Mouse (Mus musculus): ENCODE data around the gene Gucd1.
"Not testable (repeated sequence)": the region's sequence is repeated elsewhere in the genome, so short reads cannot be mapped to it uniquely, and the experiment has no call there.

Gene Gucd1

DNA sequence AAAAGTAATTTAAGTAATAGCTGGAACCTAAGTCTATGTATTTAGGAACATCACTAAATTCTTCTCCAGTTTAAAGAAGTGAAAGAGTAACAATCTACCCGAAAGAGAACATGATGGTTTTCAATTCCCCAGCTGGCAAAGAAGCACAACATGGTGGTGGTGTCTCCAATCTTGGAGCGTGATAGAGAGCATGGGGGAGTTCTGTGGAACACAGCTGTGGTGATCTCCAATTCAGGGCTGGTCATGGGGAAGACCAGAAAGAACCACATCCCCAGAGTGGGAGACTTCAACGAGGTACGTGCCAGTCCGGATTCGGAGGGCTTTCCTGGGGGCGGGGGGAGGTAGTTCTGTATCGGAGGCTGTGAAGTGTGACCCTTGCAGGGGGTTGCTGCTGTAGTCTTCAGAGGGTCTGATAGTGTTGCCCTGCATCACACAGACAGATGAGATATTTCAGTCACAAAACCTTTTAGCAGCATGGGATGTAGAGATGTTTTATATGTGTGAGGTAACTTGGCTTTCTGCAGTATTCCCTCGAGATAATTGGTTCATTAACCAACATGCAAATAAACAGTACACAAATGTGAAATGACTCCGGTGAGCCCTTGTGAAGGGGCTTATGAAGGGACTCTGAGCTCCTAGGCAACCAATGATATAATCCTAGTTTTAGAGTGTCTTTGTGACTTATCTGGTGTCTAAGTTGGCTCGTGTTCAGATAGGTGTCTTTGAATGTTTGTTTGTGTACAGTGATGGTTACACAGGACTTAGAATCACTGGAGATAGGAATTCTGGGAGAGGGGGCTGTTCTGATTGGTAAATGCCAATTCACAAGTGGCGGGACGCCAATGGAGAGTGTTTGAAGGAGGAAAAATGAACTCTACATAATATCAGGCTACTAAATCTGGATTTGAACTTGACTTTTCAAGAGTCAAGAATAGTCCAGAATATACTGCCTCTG, 89.4 kb downstream of the Gucd1 start:
- no peak for DNase-seq

DNA sequence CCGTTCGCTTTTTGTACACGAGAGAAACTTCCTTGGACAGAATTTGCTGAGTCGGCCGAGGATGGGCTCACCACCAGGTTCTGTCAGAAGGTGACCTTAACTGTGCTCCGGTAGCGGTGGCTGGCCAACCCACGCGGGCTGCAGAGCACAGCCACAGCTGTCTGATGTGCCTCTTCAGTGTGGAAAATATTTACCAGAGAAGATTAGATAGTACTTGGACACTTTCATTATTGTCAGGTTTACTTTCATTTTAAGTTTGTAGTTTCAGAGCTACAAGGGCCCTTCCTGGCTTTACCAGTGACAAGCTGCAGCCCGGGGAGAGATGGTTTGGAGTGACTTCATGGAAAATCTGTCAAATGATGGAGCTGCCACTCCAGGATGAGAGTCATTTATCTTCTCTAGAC, 93.3 kb downstream of the Gucd1 start:
- DNase-seq: no peak

DNA sequence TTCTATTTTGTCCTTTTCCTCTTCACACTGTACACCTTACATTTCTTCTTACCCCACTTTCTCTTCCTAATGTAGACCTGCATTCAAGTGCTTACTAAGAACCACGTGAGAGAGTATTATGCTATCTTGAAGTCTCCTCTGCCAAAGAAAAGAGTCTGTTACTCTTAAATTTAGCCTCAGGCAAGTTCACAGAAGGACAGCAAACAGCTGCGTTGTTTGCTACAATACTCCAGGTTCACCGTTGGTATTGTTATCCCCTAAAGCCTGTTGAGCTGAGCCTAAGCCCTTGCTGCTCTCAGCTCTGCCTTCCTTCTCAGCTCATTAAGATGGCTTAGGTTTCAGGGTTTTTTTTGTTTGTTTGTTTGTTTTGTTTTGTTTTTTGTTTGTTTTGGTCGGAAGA, 99.0 kb downstream of the Gucd1 start:
- no peak for DNase-seq

DNA sequence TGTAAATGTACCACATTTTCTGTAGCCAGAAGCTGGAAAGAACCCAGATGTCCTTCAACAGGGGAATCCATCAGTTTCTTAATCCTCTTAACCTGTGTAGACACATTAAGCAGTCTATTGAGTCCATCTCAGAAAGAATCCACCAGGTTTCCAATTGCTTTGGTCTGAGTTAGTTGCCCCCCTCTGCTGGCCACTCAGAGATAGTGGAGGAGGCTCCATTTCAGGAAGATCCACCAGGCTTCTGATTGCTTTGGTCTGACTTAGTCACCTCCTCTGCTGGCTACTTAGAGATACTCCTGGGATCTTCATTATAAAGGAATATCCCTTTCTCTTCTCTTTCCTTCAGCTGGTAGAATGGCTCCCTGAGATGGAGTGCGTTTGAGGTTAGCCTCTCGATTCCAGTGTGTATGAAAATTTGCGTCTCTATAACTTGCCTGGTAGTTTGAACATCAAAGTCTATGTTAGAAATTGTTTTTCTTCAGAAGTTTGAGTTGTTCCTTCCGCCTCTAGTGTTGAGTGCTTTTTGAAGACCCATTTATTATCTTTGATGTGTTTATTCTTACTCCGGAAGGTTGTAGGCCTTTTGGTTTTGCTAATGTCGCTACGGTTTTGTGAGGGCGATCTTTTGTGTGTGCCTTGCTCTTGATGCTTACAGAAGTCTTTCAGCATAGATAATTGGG, 100.3 kb downstream of the Gucd1 start:
- no peak for DNase-seq

DNA sequence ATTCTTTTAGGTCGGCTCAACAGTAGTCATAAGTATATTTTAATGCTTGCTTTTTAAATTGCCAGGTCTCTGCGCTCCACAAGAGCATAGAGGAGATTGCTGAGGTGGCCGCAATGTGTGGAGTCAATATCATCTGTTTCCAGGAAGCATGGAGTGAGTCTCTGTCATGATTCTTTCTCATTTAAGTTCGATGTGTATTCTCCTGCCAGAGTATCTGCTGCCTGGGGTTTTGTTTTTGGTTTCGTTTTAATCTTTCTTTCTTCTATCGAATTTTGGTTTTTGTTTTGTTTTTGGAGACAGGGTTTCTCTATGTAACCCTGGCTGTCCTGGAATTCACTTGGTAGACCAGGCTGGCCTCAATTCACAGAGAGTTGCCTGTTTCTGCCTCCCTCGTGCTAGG, 102.8 kb downstream of the Gucd1 start:
- DNase-seq: no peak

DNA sequence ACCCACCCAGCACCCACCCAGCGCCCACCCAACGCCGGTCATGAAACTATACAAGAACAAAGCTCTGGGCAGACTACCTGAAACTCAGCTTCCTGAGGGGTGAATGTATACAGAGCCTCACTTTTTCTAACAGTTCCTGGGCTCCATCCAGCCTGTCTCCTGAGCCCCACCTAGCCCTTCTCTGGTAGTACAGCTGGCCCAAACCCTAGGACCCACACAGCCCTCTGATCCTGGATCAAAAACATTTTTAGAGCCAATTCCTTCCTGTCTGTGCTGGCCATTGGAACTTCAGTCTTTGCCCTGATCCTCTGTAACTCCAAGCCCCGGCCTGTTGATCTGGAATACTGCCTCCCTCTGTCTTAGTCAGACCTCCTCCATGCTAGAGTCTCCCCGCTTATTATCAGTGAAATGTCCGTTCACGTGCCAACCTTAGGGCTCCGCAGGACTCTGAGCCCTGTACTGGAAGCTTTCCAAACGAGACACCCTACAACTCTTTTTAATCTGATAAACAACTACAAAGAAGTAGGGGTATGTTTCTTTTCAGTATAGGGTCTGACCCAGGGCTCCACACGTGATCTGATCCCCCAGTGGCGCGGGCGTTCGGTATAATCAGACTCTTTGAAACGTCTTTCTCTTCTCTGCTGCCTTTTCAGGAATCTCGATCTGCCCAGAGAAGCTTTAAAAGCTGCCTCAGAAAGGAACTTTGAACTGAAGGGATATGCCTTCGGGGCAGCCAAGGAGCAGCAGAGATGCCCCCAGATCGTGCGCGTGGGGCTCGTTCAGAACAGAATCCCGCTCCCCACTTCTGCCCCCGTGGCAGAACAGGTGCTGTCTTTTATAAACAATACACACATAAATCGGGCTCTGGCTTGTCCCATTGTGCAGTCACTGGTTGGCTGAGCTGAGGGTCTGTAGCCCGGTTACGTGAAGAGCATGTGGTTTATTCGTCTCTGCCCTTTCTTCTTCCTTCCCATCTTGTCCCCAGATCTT, 105.4 kb downstream of the Gucd1 start:
- DNase-seq: no peak

DNA sequence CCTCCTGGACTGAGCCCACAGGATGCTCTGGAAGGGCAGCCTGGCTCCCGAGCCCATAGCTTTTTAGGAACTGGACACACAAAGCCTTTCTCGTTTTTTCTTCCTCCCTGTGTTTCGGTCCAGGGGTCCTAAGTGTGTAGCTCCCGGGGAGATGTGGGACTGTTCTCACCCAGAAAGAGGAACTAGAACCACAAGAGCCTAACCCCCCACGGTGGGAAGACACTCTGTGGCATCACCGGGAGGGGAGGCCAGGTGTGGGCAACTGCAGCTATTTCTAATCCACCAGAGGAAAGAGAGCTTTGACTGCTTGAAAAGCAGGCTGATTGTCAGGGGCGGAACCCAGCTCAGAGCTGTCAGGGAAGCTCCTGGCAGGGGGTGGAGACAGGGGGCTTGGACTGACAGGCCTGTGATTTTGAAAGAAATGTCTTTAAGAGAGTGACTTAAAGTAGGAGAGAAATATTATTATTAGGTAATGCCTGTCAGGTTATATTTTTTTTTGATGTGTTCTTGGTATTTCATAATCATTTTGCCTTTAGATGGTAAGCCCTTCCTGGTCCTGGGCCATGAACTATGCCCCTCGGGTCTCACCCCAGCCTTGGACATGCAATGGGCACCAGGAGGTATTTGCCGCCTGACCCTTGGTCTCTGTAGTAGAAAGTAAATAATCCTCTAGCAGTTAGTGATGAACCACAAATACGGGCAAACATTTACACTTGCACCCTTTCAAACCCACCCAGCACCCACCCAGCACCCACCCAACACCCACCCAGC, 106.2 kb downstream of the Gucd1 start:
- DNase-seq: not testable (repeated sequence)

DNA sequence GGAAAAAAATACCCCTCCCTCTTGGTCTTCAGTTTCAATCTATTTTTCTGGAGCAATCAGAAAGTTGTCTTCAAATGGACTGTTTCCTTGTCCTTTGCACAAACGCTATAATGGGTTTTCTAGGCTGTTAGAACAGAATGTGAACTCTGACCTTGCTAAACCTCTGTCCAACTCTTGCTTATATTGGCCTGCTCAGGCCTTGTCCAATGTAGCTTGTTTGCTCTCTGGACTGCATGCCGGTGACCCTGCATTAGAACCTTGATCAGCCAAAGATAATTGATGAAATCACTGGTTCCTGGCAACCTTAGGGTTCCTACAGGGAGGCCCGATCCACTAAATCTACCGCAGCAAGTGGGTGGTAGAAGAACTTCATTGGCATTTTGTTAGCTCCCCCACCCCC, 110.0 kb downstream of the Gucd1 start:
- no peak for DNase-seq

DNA sequence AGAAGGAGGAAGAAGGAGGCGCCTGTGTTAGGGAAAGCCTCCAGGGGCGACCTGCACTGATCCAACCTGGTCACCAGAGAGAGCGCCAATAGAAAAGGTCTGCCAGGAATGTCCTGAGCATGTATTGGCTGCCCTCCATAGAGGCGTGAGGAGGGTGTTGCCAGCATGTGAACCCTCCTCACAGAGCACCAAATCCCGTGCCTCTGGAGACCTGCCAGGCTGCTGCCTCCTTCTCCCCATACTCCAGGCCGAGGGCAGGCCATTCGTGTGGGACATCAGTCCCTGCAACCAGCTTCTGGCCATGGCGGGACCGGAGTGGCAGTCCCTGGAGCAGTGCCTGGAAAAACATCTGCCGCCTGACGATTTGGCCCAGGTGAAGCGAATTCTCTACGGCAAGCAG, 111.0 kb downstream of the Gucd1 start:
- no peak for DNase-seq

DNA sequence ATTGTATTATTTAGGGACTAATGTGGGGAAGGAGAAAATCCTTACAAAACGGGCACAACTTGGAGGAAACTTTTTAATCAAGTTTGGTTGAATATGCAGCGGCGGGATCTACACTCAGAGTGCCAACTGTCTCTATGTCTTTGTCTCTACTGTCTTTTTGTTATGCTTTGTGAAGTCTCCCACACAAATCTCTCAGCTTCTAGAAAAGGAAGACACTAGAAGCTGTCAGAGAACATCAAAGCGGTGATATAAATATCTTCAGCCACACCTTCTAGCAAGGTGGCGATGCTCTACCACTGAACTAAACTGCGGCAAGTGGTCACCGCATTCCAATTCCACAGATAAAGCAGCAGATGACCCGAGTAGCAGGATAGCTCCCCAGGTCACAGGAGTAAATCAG, 111.9 kb downstream of the Gucd1 start:
- DNase-seq: no peak

DNA sequence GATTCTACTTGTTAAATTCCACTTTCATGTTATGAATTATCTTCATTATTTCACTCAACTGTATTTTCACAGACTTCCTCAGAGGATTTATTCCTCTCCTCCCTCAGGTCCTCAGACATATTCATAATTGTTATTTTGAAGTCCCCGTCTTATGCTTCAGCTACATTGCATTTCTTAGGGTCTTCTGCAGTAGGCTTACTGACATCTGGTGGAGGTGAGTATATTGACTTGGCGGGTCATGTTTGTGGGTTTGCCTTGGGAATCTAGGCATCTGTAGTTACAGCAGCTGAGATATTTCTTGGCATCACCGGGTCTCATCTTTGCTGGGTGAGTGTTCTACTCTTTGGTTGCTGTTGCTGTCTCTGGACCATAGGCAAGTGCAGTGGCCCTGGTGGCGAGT, 116.8 kb downstream of the Gucd1 start, which contains the start of gene Upb1:
Gene Upb1, plus strand, starts transcription at position 158 of the 400 bp plus-strand sequence.
- DNase-seq: no peak

DNA sequence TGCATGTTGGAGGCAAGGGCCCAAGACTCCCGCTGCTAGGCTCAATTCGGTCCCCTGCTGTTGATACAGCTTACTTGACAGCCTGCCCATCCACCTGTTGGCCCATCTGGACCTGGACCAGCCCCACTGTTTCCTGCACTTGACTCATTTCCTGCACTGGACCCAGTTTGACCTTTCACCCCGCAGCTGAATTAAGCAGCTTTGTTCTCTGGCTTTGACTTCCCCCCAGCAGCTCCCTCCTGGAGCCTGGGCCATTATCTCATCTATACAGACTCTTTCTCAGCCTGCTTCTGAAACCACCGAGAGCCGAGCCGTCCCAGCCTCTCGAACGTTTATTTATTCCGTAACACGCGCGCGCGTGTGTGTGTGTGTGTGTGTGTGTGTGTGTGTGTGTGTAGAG, 120.8 kb downstream of the Gucd1 start:
- DNase-seq: peak; percentile 41

DNA sequence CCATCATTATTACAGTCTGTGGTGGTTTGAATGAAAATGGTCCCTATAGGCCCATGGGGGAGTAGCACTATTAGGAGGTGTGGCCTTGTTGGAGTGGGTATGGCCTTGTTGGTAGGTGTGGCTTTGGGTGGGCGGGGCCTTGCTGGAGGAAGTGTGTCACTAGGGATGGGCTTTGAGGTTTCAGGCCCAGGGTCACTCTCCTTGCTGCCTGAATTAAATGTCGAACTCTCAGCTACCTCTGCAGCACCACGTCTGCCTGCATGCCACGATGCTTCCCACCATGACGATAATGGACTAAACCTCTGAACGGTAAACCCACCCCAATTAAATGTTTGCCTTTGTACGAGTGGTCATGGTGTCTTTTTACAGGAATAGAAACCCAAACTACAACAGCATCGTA, 123.0 kb downstream of the Gucd1 start:
- DNase-seq: no peak

DNA sequence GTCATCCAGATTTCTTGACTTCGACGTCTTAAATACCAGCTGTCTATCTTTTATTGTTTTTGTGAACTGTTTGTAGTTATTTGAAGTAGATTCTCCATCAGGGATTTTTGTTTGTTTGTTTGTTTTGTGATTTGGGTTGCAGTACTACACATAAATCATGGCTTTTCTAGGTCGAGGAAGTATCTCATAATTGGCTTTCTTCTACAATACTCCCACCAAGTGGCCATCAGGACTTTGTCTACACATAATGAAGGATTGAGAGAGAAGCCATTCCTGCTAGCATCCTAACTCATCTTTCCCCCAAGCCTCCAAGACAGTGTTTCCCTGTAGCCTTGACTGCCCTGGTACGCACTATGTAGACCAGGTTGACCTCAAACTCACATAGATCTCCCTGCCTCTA, 126.9 kb downstream of the Gucd1 start:
- no peak for DNase-seq

DNA sequence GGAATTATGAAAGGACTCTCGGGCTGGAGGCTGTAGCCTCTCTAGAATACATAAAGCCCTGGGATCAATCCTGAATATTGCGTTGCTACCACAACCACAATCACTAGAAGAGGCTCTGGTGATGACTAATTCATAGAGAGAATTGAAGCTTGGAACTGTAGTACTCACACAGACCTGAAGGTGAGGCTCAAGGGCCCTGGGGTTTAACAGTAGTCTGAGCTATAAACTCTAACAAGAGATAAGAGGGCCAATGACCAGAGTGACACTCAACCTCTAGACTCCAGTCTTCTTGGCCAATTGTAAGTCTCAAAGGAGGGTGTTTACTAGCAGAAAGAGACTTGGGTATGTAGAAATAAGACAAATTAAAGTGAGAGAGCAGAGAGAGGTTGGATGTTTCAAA, 127.6 kb downstream of the Gucd1 start:
- DNase-seq: no peak

DNA sequence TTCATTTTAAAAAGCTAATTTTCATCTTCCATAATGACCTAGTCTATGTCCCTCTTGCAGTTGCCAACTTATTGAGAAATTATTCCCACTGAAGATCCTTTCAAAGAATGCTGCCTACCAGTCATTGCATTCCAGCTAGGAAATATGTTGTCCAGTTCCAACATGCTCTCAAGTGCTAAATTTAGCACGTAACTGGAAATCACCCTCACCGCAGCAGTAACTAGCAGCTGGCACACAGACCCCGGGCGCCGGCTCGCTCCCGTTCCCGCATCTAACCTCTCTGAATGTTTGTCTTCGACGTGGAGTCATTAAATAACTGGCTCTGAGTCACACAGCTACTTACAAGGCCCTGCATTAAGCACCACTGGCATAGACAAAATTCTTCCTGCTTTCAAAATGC, 139.1 kb downstream of the Gucd1 start:
- DNase-seq: no peak

DNA sequence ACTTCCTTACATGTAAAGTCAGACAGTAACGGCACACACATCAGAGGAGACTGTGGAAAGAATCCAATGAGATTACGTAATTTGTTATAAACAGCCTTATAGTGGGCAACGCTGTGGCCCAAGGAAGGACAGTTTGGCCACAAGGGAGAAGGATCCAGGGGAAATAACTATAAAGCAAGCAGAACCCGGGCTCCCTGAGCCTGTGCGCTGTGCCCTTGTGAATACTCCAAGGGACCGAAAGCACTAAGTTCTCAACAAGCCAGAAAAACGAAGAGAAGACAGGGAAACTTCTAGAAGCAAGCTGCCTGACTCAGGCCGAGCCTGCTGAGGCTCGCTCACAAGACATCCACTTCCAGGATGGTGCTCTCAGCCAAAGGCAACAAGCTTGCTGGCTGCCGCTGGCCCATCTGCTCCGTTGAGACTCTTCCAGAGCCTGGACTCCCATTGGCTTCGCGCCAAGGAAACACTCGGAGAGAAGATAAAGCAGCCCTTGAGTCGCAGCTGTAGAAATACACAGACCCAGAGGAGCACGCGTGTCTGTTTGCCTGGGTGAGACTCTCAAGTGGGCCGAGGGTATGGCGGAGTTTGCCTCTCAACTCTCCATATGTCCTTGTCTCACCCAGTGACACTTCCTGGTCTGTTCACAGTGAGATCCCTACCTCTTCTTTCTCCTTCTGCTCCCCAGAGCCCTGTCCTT, 144.0 kb downstream of the Gucd1 start:
- DNase-seq: not testable (repeated sequence)

DNA sequence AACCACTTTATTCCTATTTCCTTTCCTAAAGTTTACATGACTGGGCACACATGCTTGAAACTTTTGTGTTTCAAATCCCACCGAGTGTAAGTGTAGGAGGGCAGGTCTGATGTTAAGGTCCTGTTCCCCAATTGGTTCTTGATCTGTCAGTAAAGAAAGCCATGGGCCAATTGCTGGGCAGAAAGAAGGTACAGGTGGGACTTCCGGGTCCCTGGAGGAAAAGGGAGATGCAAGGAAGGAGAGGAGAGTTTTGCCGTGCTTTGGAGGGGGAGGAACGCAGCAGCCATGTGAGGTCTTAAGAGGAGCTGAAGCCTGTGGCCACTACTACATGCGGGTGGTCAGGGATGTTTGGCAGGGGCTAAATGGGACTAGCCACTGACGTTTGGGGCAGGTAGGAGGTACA, 152.5 kb downstream of the Gucd1 start:
- peak; percentile 18 for DNase-seq

DNA sequence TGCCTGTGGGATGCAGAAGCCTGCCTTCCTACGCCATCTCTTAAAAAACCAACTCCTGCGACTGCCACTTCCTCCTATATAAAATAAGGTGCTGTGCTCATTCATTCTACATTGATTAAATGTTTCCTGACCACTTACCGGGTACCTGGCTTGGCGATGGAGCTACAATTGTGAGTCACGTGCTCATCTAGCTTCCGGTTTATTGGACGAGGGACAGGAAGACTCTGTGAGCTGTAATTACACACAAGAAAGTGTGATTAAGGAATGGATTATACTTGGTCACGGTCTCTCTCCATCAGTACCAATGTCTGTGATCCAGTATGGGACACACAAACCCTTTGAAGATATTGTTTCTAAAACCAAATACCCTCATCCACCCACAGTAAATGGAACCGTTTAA, 153.0 kb downstream of the Gucd1 start:
- DNase-seq: no peak

DNA sequence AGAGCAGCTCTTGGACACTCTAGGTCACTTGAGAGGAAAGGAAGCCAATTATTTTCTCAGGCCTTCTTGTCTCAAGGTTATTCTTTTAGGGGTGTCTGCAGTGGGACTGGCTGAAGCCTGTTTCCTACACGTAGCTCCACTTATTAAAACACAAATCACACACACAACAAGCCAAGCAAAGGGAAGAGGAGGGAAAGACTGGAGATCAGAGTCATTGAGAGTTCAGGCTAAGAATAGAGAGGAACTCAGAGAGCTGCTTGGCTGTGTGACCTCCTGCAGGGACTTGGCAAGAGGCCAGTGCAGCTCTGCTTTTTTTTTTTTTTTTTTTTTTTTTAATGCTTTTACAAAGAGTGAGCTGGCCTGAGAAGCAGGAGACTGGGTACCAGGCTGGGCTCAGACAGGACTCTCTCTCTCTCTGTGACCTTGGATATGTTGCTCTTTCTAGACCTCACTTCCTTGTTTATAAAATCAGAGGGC, 153.5 kb downstream of the Gucd1 start:
- peak; percentile 39 for DNase-seq

DNA sequence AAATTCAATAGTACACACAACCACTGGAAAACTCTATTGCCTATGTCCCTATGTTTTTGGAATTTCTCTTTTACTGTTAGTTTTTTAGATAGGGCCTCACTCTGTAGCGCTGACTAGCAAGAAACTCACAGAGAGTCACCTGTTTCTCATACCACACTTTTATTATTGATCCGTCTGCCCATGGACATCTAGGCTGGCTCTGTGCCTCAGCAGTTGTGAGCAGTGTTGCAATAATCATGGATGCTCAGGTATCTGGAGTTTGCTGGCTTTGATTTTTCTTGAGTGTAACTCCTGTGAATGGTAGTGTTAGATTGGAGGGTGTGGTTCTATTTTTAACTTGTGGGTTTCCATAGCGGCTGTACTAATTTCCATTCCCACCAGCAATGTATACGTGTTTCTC, 162.4 kb downstream of the Gucd1 start:
- DNase-seq: no peak

All from embryo, embryonic 11 days (tissue).